Mouse (Mus musculus): ENCODE data around the gene Dlg1.
A peak's percentile ranks its signal among the peaks of the same experiment; 100 is the strongest.

Dlg1 gene

GRCm38 (mm10) chr16:31740271-31740670, 77.0 kb downstream of the Dlg1 start:
- DNase-seq, result peak; percentile 23 to 40

- DNase-seq, result no peak
Measured at GRCm38 (mm10) chr16:31740704-31741103, 77.5 kb downstream of the Dlg1 start.

GRCm38 (mm10) chr16:31750526-31750925, 87.3 kb downstream of the Dlg1 start:
- no peak for DNase-seq

GRCm38 (mm10) chr16:31754172-31755025, 91.2 kb downstream of the Dlg1 start:
- DNase-seq, result no peak

- DNase-seq, result no peak
Measured at GRCm38 (mm10) chr16:31755053-31755452, 91.8 kb downstream of the Dlg1 start.

- DNase-seq, result no peak
Measured at GRCm38 (mm10) chr16:31756436-31756835, 93.2 kb downstream of the Dlg1 start.

- DNase-seq, result no peak
Measured at GRCm38 (mm10) chr16:31757606-31758005, 94.4 kb downstream of the Dlg1 start.

- DNase-seq, result no peak
Measured at GRCm38 (mm10) chr16:31759416-31759815, 96.2 kb downstream of the Dlg1 start.

- DNase-seq, result no peak
Measured at GRCm38 (mm10) chr16:31766298-31766697, 103.1 kb downstream of the Dlg1 start.

GRCm38 (mm10) chr16:31766715-31767114, 103.5 kb downstream of the Dlg1 start:
- DNase-seq, result no peak

GRCm38 (mm10) chr16:31775924-31776323, 112.7 kb downstream of the Dlg1 start:
- DNase-seq, result no peak

GRCm38 (mm10) chr16:31781015-31781414, 117.8 kb downstream of the Dlg1 start:
- DNase-seq, result no peak

- DNase-seq, result no peak
Measured at GRCm38 (mm10) chr16:31790056-31790455, 126.8 kb downstream of the Dlg1 start.

- no peak for DNase-seq
Measured at GRCm38 (mm10) chr16:31803644-31804043, 140.4 kb downstream of the Dlg1 start.

GRCm38 (mm10) chr16:31826049-31826448, 162.8 kb downstream of the Dlg1 start:
- DNase-seq, result no peak

- no peak for DNase-seq
Measured at GRCm38 (mm10) chr16:31830726-31831125, 167.5 kb downstream of the Dlg1 start.

GRCm38 (mm10) chr16:31832630-31833422, 169.6 kb downstream of the Dlg1 start:
- DNase-seq, result no peak

GRCm38 (mm10) chr16:31834011-31834584, 170.9 kb downstream of the Dlg1 start:
- DNase-seq, result peak; percentile 39 to 61

GRCm38 (mm10) chr16:31834662-31835318, 171.5 kb downstream of the Dlg1 start:
- no peak for DNase-seq

GRCm38 (mm10) chr16:31837362-31837761, 174.1 kb downstream of the Dlg1 start:
- no peak for DNase-seq

- DNase-seq, result no peak
Measured at GRCm38 (mm10) chr16:31844246-31844645, 181.0 kb downstream of the Dlg1 start.

- no peak for DNase-seq
Measured at GRCm38 (mm10) chr16:31846763-31847162, 183.5 kb downstream of the Dlg1 start.

- DNase-seq, result peak; percentile 48 to 74
Measured at GRCm38 (mm10) chr16:31863920-31864319, 200.7 kb downstream of the Dlg1 start.
